Mouse (Mus musculus) bone marrow, adult 2 months (tissue): ENCODE measurements around the gene Stk24. TPM values are rescaled to one million over a fixed set of nuclear protein-coding genes. Genes with fewer than 3 reads are reported as not detected.

Experiments used
- H3K27ac ChIP-seq: fragments of 200-500 bp; 2 replicates; pipeline ENCODE4 v1.5.1; 2012; ENCODE audit warnings: low read depth, mild to moderate bottlenecking, control low read depth, inconsistent platforms, low read length; ENCODE audit not compliant: control insufficient read depth, poor library complexity, insufficient read depth
- H3K4me1 ChIP-seq: fragments of 200-500 bp; 2 replicates; pipeline ENCODE4 v1.6.1; 2011; ENCODE audit warnings: low read length; ENCODE audit not compliant: control insufficient read depth, insufficient read depth
- H3K4me3 ChIP-seq: fragments of 200-500 bp; replicated peaks from 2 replicates; pipeline ENCODE3; 2011; ENCODE audit warnings: mild to moderate bottlenecking, low read depth, low read length, control low read depth; ENCODE audit not compliant: control insufficient read depth
- CTCF ChIP-seq: fragments of 200-500 bp; IDR thresholded peaks from 2 replicates; pipeline ENCODE4 v1.5.1; 2011; ENCODE audit warnings: low read length, control low read depth; ENCODE audit not compliant: control insufficient read depth, insufficient read depth
- POLR2A ChIP-seq: fragments of 200-500 bp; IDR thresholded peaks from 2 replicates; pipeline ENCODE4 v1.6.1; 2011; ENCODE audit warnings: low read depth, mild to moderate bottlenecking, control low read depth, low read length, borderline replicate concordance; ENCODE audit not compliant: control insufficient read depth
- WGBS: fragments of 180-500 bp; shearing (Covaris S2); methylation state at CpG from one replicate; pipeline ENCODE4 v1.1.7; 2018; 5-methylcytosine and 5-hydroxymethylcytosine counted together
- polyA plus RNA-seq: library from polyadenylated mRNA; stranded (reverse); fragments of >200 nt; gene quantifications from 2 replicates; pipeline ENCODE4 v1.2.4, GENCODE M21; 2011; ENCODE audit warnings: low replicate concordance; ENCODE audit not compliant: missing spikeins, insufficient read depth, insufficient read length

Stk24 gene
- polyA plus RNA-seq, 1 experiment = 39.7 TPM

GRCm38 (mm10) chr14:121263912-121264311, 115.9 kb downstream of the Stk24 start:
- TF ChIP-seq CTCF = no peak

GRCm38 (mm10) chr14:121262606-121263005, 117.2 kb downstream of the Stk24 start:
- Histone ChIP-seq H3K4me3 (no peak overlapping the region), H3K4me1 (peaks cover 7% of the 10 kb centered on the region), H3K27ac (peak overlapping the region; percentile 3; the same call in 1 of the 2 replicates)
- 34% methylated on average over 4 of the region's 4 CpGs for WGBS
- TF ChIP-seq POLR2A = no peak
- no peak for TF ChIP-seq CTCF

More at GRCm38 (mm10) chr14:121263912-121264311, 115.9 kb downstream of the Stk24 start:
- Histone ChIP-seq H3K4me1 (peaks cover 4% of the 10 kb centered on the region; the same call in 1 of the 2 replicates), H3K4me3 (no peak overlapping the region), H3K27ac (no peak overlapping the region)
- 62% methylated on average over 2 of the region's 2 CpGs for WGBS

- no peak overlapping the region for H3K4me3 ChIP-seq
- no peak overlapping the region for H3K27ac ChIP-seq
- no peak for TF ChIP-seq POLR2A
- TF ChIP-seq CTCF = no peak
- H3K4me1 ChIP-seq = peaks cover 13% of the 10 kb centered on the region
- 34% methylated on average over 5 of the region's 5 CpGs for WGBS
These were observed 118.5 kb downstream of the Stk24 start for GRCm38 (mm10) chr14:121261229-121261879.

- TF ChIP-seq POLR2A (no peak), CTCF (peak; percentile 52)
- WGBS = 52% methylated on average over 7 of the region's 7 CpGs
- Histone ChIP-seq H3K4me3 (no peak overlapping the region), H3K4me1 (peaks cover 17% of the 10 kb centered on the region), H3K27ac (no peak overlapping the region)
These were observed 120.0 kb downstream of the Stk24 start for GRCm38 (mm10) chr14:121259789-121260188.

GRCm38 (mm10) chr14:121259332-121259731, 120.5 kb downstream of the Stk24 start:
- 87% methylated on average over 11 of the region's 11 CpGs for WGBS
- Histone ChIP-seq H3K4me1 (peaks cover 17% of the 10 kb centered on the region), H3K27ac (no peak overlapping the region), H3K4me3 (no peak overlapping the region)
- TF ChIP-seq POLR2A = no peak
- no peak for TF ChIP-seq CTCF

GRCm38 (mm10) chr14:121256896-121257295, 122.9 kb downstream of the Stk24 start:
- TF ChIP-seq CTCF = no peak
- no peak for TF ChIP-seq POLR2A
- Histone ChIP-seq H3K27ac (no peak overlapping the region; the same call in 1 of the 2 replicates), H3K4me3 (no peak overlapping the region), H3K4me1 (peaks cover 16% of the 10 kb centered on the region)
- WGBS = 35% methylated on average over 7 of the region's 7 CpGs

GRCm38 (mm10) chr14:121255469-121255868, 124.3 kb downstream of the Stk24 start:
- Histone ChIP-seq H3K27ac (peak overlapping the region; percentile 33), H3K4me1 (peaks cover 15% of the 10 kb centered on the region), H3K4me3 (peak overlapping the region; percentile 16)
- no peak for TF ChIP-seq POLR2A
- TF ChIP-seq CTCF = no peak
- WGBS = 49% methylated on average over 13 of the region's 13 CpGs

GRCm38 (mm10) chr14:121254869-121255268, 124.9 kb downstream of the Stk24 start:
- TF ChIP-seq POLR2A (no peak), CTCF (no peak)
- H3K27ac ChIP-seq = peak overlapping the region; percentile 22; the same call in 1 of the 2 replicates
- no peak overlapping the region for H3K4me3 ChIP-seq
- peaks cover 15% of the 10 kb centered on the region for H3K4me1 ChIP-seq
- 54% methylated on average over 10 of the region's 10 CpGs for WGBS

GRCm38 (mm10) chr14:121252542-121252941, 127.3 kb downstream of the Stk24 start:
- WGBS = 50% methylated on average over 10 of the region's 10 CpGs
- TF ChIP-seq POLR2A (no peak), CTCF (no peak)
- Histone ChIP-seq H3K4me1 (peaks cover 12% of the 10 kb centered on the region), H3K4me3 (peak overlapping the region; percentile 23), H3K27ac (peak overlapping the region; percentile 49)
